Mouse (Mus musculus): ENCODE data around the gene Ano9. TPM values are rescaled to one million over a fixed set of nuclear protein-coding genes. Genes with fewer than 3 reads are reported as not detected.

Gene Ano9
- polyA plus RNA-seq, 1 experiment from 2014 or later, result 0.36 TPM

GRCm38 (mm10) chr7:141058601-141059341 is 58.8 kb downstream of the Ano9 start:
- no peaks in the 10 kb centered on the region for H3K27me3 ChIP-seq (replicated peaks)
- no peak overlapping the region for H3K4me3 ChIP-seq
- H3K27ac ChIP-seq, result no peak overlapping the region
- no peak overlapping the region for H3K9ac ChIP-seq
- no peak for ATAC-seq (replicated peaks)
- H3K9me3 ChIP-seq, result no peaks in the 10 kb centered on the region
- 95% methylated on average over 14 of the region's 14 CpGs for WGBS
- 0 out of 2 replicates have a peak, but pooled peaks cover 5% of the 10 kb centered on the region for H3K36me3 ChIP-seq (replicated peaks)
- H3K4me1 ChIP-seq, result peaks cover 34% of the 10 kb centered on the region
- H3K4me2 ChIP-seq, result no peak overlapping the region

- Histone ChIP-seq H3K4me2 (no peak overlapping the region), H3K27me3 (replicated peaks) (no peaks in the 10 kb centered on the region), H3K27ac (no peak overlapping the region), H3K4me1 (peaks cover 23% of the 10 kb centered on the region), H3K4me3 (no peak overlapping the region), H3K36me3 (replicated peaks) (no peaks in the 10 kb centered on the region), H3K9me3 (no peaks in the 10 kb centered on the region), H3K9ac (no peak overlapping the region)
- no peak for ATAC-seq (replicated peaks)
- 81% methylated on average over 1 of the region's 1 CpGs for WGBS
Measured at GRCm38 (mm10) chr7:141057541-141057940, 60.1 kb downstream of the Ano9 start.

DNA sequence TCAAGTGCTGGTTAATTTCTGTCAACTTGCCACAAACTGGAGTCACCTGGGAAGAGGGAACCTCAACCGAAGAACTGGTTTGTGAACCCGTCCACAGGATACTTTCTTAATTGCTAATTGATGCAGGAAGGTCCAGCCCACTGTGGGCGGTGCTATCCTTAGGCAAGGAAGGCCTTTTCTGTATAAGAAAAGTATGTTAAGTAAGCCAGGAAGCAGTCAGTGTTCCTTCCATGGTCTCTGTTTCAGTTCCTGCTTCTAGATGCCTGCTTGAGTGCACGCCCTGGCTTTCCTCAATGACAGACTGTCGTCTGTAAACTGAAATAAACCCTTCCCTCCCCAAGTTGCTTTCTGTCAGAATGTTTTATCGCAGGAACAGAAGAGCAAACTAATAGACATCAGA is 60.6 kb downstream of the Ano9 start:
- H3K4me1 ChIP-seq, result peaks cover 18% of the 10 kb centered on the region
- WGBS, result 92% methylated on average over 6 of the region's 6 CpGs
- no peak overlapping the region for H3K27ac ChIP-seq
- H3K36me3 ChIP-seq (replicated peaks), result no peaks in the 10 kb centered on the region
- H3K9ac ChIP-seq, result no peak overlapping the region
- H3K27me3 ChIP-seq (replicated peaks), result no peaks in the 10 kb centered on the region
- no peak for ATAC-seq (replicated peaks)
- no peak overlapping the region for H3K4me3 ChIP-seq
- no peaks in the 10 kb centered on the region for H3K9me3 ChIP-seq
- H3K4me2 ChIP-seq, result no peak overlapping the region

DNA sequence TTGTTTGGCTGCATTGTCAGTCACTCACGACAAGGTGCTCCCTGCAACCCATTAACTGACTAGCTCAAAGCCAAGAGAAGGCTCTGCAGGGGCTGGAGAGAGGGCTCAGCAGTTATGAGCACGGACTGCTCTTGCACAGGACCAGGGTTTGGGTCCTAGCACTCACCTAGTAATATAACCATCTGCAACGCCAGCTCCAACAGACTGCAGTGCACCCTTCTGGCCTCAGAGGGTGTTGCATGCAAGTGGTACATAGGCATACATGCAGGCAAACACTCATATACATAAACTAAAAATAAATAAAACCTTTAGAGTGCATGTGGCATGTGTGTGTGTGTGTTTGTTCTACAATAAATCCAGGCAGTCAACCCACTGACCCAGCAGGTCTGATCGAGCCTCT is 61.8 kb downstream of the Ano9 start:
- no peak overlapping the region for H3K9ac ChIP-seq
- no peaks in the 10 kb centered on the region for H3K9me3 ChIP-seq
- H3K4me1 ChIP-seq, result peaks cover 13% of the 10 kb centered on the region
- 79% methylated on average over 4 of the region's 4 CpGs for WGBS
- ATAC-seq (replicated peaks), result no peak
- no peak overlapping the region for H3K4me2 ChIP-seq
- H3K4me3 ChIP-seq, result no peak overlapping the region
- H3K36me3 ChIP-seq (replicated peaks), result no peaks in the 10 kb centered on the region
- no peaks in the 10 kb centered on the region for H3K27me3 ChIP-seq (replicated peaks)
- no peak overlapping the region for H3K27ac ChIP-seq

GRCm38 (mm10) chr7:141052421-141052820 is 65.2 kb downstream of the Ano9 start:
- no peak for ATAC-seq (replicated peaks)
- Histone ChIP-seq H3K36me3 (replicated peaks) (no peaks in the 10 kb centered on the region), H3K4me3 (no peak overlapping the region), H3K9me3 (no peaks in the 10 kb centered on the region), H3K27me3 (replicated peaks) (no peaks in the 10 kb centered on the region), H3K27ac (no peak overlapping the region), H3K4me2 (no peak overlapping the region), H3K4me1 (peaks cover 9% of the 10 kb centered on the region), H3K9ac (no peak overlapping the region)
- WGBS, result 90% methylated on average over 2 of the region's 2 CpGs

GRCm38 (mm10) chr7:141052016-141052415 is 65.6 kb downstream of the Ano9 start:
- H3K4me1 ChIP-seq, result peaks cover 13% of the 10 kb centered on the region
- no peaks in the 10 kb centered on the region for H3K36me3 ChIP-seq (replicated peaks)
- H3K4me3 ChIP-seq, result no peak overlapping the region
- H3K27me3 ChIP-seq (replicated peaks), result no peaks in the 10 kb centered on the region
- H3K4me2 ChIP-seq, result no peak overlapping the region
- 92% methylated on average over 4 of the region's 4 CpGs for WGBS
- H3K9ac ChIP-seq, result no peak overlapping the region
- no peak overlapping the region for H3K27ac ChIP-seq
- H3K9me3 ChIP-seq, result no peaks in the 10 kb centered on the region
- ATAC-seq (replicated peaks), result no peak

Other genes starting within 250 kb of the Ano9 start
- gene Psmd13, start 235.8 kb downstream of the Ano9 start, polyA plus RNA-seq (2015; fragmentation: Nextera tagmentation; extraction: Ambion mirVana), result 279 and 282 TPM in 2 replicates
- 54.0 and 55.5 TPM in 2 replicates for gene Sirt3, start 235.5 kb downstream of the Ano9 start, polyA plus RNA-seq (2015; fragmentation: Nextera tagmentation; extraction: Ambion mirVana)
- gene Cox8b, start 217.4 kb downstream of the Ano9 start, polyA plus RNA-seq (2015; fragmentation: Nextera tagmentation; extraction: Ambion mirVana), result not detected in 2 replicates
- gene Nlrp6, start 196.9 kb downstream of the Ano9 start, polyA plus RNA-seq (2015; fragmentation: Nextera tagmentation; extraction: Ambion mirVana), result 0.56 and 0.63 TPM in 2 replicates
- gene Pgghg, start 176.4 kb downstream of the Ano9 start, polyA plus RNA-seq (2015; fragmentation: Nextera tagmentation; extraction: Ambion mirVana), result 6.2 and 8.4 TPM in 2 replicates
- gene Ifitm5, start 167.5 kb downstream of the Ano9 start, polyA plus RNA-seq (2015; fragmentation: Nextera tagmentation; extraction: Ambion mirVana), result 0.65 and 1.1 TPM in 2 replicates
- not detected in 2 replicates for gene Gm45717, start 161.9 kb downstream of the Ano9 start, polyA plus RNA-seq (2015; fragmentation: Nextera tagmentation; extraction: Ambion mirVana)
- 135 and 145 TPM in 2 replicates for gene Ifitm2, start 161.8 kb downstream of the Ano9 start, polyA plus RNA-seq (2015; fragmentation: Nextera tagmentation; extraction: Ambion mirVana)
- 14.9 and 18.8 TPM in 2 replicates for gene Ifitm1, start 150.6 kb downstream of the Ano9 start, polyA plus RNA-seq (2015; fragmentation: Nextera tagmentation; extraction: Ambion mirVana)
- gene Ifitm3, start 107.0 kb downstream of the Ano9 start, polyA plus RNA-seq (2015; fragmentation: Nextera tagmentation; extraction: Ambion mirVana), result 40.9 and 59.9 TPM in 2 replicates
- gene Ifitm6, start 99.9 kb downstream of the Ano9 start, polyA plus RNA-seq (2015; fragmentation: Nextera tagmentation; extraction: Ambion mirVana), result 0.99 and 1.4 TPM in 2 replicates
- not detected in 2 replicates for gene Gm17387, start 88.7 kb downstream of the Ano9 start, polyA plus RNA-seq (2015; fragmentation: Nextera tagmentation; extraction: Ambion mirVana)
- gene B4galnt4, start 56.7 kb downstream of the Ano9 start, polyA plus RNA-seq (2015; fragmentation: Nextera tagmentation; extraction: Ambion mirVana), result 59.2 and 64.1 TPM in 2 replicates
- gene Pkp3, start 39.6 kb downstream of the Ano9 start, polyA plus RNA-seq (2015; fragmentation: Nextera tagmentation; extraction: Ambion mirVana), result 0.84 TPM in 1 of 2 replicates, not detected in the other
- gene Sigirr, start 17.2 kb downstream of the Ano9 start, polyA plus RNA-seq (2015; fragmentation: Nextera tagmentation; extraction: Ambion mirVana), result 2.3 and 2.7 TPM in 2 replicates
- 83.3 and 86.2 TPM in 2 replicates for gene Ptdss2, start 4.6 kb upstream of the Ano9 start, polyA plus RNA-seq (2015; fragmentation: Nextera tagmentation; extraction: Ambion mirVana)
- 40.6 and 44.4 TPM in 2 replicates for gene Rnh1, start 55.1 kb upstream of the Ano9 start, polyA plus RNA-seq (2015; fragmentation: Nextera tagmentation; extraction: Ambion mirVana)
- 181 and 195 TPM in 2 replicates for gene Hras, start 76.2 kb upstream of the Ano9 start, polyA plus RNA-seq (2015; fragmentation: Nextera tagmentation; extraction: Ambion mirVana)
- 12.8 and 13.8 TPM in 2 replicates for gene Lrrc56, start 76.4 kb upstream of the Ano9 start, polyA plus RNA-seq (2015; fragmentation: Nextera tagmentation; extraction: Ambion mirVana)
- 0.87 and 1.4 TPM in 2 replicates for gene Lmntd2, start 96.3 kb upstream of the Ano9 start, polyA plus RNA-seq (2015; fragmentation: Nextera tagmentation; extraction: Ambion mirVana)
- 24.0 and 26.3 TPM in 2 replicates for gene Rassf7, start 98.1 kb upstream of the Ano9 start, polyA plus RNA-seq (2015; fragmentation: Nextera tagmentation; extraction: Ambion mirVana)
- 77.3 and 85.7 TPM in 2 replicates for gene Phrf1, start 111.0 kb upstream of the Ano9 start, polyA plus RNA-seq (2015; fragmentation: Nextera tagmentation; extraction: Ambion mirVana)
- gene Irf7, start 148.7 kb upstream of the Ano9 start, polyA plus RNA-seq (2015; fragmentation: Nextera tagmentation; extraction: Ambion mirVana), result 2.1 and 4.2 TPM in 2 replicates
- not detected in 2 replicates for gene Cdhr5, start 159.0 kb upstream of the Ano9 start, polyA plus RNA-seq (2015; fragmentation: Nextera tagmentation; extraction: Ambion mirVana)
- gene Sct, start 161.3 kb upstream of the Ano9 start, polyA plus RNA-seq (2015; fragmentation: Nextera tagmentation; extraction: Ambion mirVana), result 1.6 and 1.8 TPM in 2 replicates
- 0.74 and 0.96 TPM in 2 replicates for gene Drd4, start 174.2 kb upstream of the Ano9 start, polyA plus RNA-seq (2015; fragmentation: Nextera tagmentation; extraction: Ambion mirVana)
- gene Deaf1, start 209.9 kb upstream of the Ano9 start, polyA plus RNA-seq (2015; fragmentation: Nextera tagmentation; extraction: Ambion mirVana), result 224 and 234 TPM in 2 replicates
- gene Tmem80, start 209.9 kb upstream of the Ano9 start, polyA plus RNA-seq (2015; fragmentation: Nextera tagmentation; extraction: Ambion mirVana), result 63.0 and 63.3 TPM in 2 replicates
- gene Eps8l2, start 221.1 kb upstream of the Ano9 start, polyA plus RNA-seq (2015; fragmentation: Nextera tagmentation; extraction: Ambion mirVana), result 0.49 and 0.66 TPM in 2 replicates

All from midbrain, embryonic 15.5 days (tissue).